Mouse (Mus musculus) cerebellum, postnatal 14 days (tissue): ENCODE measurements around the gene Mosmo.

ENCODE experiments used
- DNase-seq, 2 experiments: peaks; one replicate each; pipeline ENCODE4 v3.0.0; 2021; ENCODE audit warnings: mixed read lengths in 2 of 2

Gene Mosmo

GRCm38 (mm10) chr7:120677001-120677643 lies at the start of gene Mosmo:
Gene Mosmo (plus strand): TSS chr7:120677618.
- DNase-seq: peak; percentile 87

GRCm38 (mm10) chr7:120632518-120632917 lies 44.9 kb upstream of the Mosmo start:
- peak; percentile 9 to 13 for DNase-seq

DNA sequence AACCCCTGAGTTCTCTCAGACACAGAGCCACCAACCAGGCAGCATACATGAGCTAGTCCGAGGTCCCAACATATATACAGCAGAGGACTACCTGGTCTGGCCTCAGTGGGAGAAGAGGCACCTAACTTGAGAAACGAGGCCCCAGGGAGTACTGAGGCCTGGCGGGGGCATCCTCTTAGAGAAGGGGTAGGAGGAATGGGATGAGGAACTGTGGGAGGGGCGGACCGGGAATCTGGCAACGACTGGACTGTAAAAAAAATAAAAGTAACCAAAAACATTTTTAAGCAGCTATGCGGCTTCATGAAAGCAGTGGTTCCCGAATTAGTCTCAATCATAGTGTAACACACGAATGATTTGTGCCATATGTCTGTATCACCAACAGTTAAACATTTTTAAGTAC lies 43.1 kb upstream of the Mosmo start:
- no peak for DNase-seq

- DNase-seq: peak; percentile 89 to 90
These were observed 42.6 kb upstream of the Mosmo start, which contains the start of gene Uqcrc2 for GRCm38 (mm10) chr7:120634711-120635361. Gene Uqcrc2 (plus strand): TSS chr7:120635176.

GRCm38 (mm10) chr7:120635362-120635781 lies 42.0 kb upstream of the Mosmo start:
- DNase-seq: no peak

DNA sequence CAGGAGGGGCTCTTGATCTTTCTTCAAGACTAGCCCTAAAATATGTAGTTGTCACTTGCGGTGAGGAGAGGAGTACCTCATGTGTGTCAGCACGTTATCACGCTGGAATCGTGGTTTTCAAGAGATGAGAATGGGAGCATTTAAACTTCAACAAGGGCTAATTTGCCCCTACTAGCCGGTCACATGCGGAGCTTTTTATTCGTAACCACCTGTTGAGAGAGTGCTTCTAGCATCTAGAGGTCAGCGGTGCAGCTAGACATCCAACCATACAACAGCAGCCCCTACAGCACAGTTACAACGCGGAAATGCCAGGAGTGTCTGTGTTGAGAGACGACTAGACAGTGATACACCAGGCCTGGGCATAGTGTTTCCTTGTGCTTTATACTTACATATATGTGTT lies 41.6 kb upstream of the Mosmo start:
- peak; percentile 9 to 12 for DNase-seq

DNA sequence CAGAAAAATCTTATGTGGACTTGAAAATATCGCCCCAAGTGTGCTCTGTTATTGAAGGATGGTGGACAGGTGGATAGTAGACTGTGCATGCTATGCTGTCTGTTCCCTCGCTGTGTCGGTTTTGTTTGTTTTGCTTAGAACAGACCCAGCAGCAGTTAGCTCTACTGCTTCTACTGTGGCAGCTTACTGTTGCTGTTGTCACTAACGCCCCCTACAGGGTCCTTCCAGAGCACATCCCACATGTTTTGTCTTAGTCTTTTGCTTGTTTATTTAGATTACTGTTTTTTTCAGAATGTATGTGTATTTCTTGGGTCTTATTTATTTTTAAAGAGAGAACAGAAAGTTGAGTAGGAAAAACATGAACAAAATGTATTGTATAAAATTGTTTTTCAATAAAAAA lies 34.2 kb upstream of the Mosmo start:
- peak in 1 of 2 experiments; percentile 13 for DNase-seq

DNA sequence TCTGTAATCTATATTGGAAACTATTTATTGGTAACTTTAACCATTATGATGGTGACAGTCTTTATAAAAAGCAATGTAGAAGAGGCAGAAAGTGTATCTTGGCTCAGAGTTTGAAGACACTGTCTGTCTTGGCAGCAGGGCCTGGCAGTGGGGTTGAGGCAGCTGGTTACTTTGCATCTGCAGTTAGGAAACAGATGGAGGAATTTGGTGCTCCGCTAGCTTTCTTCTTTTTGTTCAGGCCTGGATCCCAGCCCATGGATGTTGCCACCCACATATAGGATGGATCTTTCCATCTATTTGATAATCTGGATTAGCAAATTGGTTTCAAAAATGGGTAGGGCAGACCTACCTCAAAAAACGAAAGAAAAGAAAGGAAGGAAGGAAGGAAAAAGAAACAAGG lies 29.6 kb upstream of the Mosmo start:
- no peak for DNase-seq

DNA sequence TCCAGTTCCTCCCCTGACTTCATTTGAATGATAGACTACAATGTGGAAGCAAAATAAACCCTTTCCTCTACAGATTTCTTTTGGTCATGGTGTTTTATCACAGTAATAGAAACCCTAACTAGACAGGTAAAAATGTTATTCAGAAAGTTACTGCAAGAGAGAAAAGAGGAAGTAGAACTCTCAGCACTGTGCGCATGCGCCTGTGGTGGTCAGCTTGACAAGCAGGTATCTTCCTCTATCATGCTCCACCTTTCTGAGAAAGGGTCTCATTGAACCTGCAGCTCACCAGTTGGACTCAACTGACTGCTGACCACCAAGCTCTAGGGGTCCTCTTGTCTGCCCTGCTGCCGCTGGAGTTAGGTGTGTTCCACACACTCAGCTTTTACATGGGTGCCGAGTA lies 15.3 kb upstream of the Mosmo start:
- DNase-seq: no peak

DNA sequence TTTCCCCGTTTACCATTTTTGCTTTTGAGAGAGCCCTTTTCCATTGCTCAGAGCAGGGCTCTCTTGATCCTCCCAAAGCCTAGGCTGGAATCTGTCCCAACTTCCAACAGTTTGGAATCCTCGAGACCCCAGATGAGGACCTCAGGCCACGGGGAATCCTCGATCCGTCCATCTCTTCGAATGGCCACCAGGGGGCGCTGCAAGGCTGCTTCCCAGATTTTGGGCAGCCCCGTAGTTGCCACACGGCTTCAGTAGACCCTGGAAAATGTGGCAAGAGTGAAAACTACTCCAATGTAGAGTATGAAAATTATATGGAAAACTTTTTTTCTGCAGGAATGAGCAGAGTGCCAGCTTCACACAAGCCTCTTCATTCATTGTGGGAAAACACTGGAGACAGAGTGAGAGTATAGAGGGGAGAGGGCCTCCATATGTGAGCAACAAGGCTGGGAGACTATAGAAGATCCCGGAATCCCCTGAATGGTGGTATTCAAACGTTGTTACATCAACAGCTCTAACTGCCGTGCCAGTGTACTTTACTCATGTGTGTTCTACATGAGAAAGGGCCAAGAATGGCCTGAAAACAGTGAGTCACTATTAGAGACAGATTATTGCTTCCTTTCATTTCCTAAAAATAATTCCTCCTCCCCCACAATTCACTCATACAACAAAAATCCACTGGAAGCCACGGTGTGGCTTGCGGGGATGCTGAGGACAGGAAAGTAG lies 7.1 kb upstream of the Mosmo start, which contains the start of gene Pdzd9:
Gene Pdzd9 (minus strand): TSS at position 191 of the 723 bp plus-strand sequence.
- DNase-seq: peak; percentile 88 to 91

- DNase-seq: no peak
These were observed 6.1 kb upstream of the Mosmo start for GRCm38 (mm10) chr7:120671271-120671670.

DNA sequence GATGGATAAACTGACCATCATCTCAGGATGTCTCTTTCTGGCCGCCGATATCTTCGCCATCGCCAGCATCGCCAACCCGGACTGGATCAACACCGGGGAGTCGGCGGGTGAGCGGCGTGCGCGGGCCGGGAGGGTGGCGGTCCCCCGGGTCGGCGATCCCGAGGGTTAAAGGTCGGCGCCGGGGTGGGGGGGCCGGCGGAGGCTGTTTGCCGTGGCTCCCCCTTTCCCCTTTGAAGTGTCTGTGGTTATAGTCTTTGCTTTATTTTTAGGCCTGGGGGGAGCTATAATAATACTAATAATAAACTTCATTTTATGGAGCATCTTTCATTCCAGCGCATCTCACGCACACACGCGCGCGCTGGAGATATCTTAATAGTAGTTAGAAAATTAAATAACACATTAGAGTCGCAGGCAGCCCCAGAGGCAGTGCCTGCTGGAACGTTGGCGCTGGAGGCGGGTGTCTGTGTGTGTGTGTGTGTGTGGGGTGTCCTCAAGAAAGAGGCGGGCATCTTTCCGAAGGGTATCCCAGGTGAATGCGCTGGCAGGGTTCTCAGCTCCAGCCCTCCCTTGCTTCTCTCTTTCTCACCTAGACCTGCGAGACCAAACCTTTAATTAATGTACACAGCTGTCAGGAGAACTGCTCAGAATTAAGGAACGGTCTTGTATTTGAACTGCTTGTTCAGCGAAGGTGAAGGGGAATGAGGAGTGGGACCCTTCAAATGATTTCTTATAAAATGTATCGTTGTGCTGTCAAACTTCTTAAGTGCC lies 530 bp downstream of the Mosmo start:
- peak; percentile 57 to 64 for DNase-seq

- no peak for DNase-seq
These were observed 1.6 kb downstream of the Mosmo start for GRCm38 (mm10) chr7:120679023-120679422.

DNA sequence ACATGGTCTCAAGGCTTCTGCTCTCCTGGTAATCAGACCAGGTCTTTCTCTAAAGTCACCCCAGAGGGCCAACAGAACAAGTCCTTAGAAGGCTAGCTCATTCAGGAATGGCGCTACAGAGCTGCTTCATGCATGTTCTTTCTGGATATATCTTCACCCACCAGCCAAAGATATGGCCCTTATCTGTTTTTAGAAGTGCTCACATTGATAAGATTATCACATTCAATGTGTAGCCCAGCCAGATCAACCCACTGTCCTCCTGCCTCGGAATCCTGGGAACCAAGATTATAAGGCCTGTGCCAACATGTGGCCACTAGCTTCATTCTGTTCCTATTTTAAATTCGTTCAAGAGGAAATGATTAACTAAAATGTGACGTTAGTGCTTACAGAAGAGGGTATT lies 4.6 kb downstream of the Mosmo start:
- no peak for DNase-seq

DNA sequence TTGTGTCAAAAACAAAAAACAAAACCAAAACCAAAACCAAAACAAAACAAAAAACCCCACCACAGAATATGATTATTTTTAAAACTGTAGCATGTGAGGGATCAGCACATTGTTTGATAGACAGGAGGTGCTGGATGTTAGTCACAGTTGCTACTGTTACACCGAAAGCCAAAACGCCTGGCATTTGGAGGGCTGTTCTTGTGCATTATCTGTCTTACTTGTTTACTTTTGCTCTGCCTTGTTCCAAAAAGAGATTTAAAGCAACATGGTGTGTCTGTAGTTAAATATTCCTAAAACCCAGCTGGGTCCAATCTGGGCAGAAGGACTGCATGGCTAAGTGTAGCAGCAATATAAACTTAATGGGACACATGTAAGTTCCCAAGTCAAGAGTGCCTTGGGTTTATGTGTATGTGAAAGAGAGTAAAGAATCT lies 7.3 kb downstream of the Mosmo start:
- no peak for DNase-seq

- no peak for DNase-seq
These were observed 7.8 kb downstream of the Mosmo start for GRCm38 (mm10) chr7:120685227-120685626.

- peak in 1 of 2 experiments; percentile 40 for DNase-seq
These were observed 13.2 kb downstream of the Mosmo start for GRCm38 (mm10) chr7:120690634-120691033.

DNA sequence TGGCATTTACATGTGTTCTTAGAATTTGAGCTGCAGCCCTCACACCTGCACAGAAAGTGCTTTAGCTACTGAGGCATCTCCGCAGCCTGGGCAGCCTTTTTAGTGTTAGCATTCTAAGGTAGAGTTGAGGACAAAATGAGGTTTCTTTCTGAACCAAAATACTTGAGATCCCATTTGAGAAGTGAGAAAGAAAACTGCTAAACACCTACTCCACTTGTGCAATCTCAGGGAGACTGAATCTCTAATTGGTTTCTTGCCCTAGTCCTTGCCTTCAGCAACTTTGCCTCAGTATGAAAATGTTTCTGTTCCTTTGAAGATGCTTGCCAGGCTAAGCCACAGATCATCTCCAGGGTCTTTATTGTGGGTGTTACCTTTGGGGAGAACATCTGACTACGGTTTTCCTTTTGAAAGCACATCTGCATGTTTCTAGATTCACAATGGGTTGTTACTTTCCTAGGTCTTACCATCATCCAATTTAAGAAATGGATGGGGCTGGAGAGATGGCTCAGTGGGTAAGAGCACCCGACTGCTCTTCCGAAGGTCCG lies 16.5 kb downstream of the Mosmo start:
- DNase-seq: no peak

DNA sequence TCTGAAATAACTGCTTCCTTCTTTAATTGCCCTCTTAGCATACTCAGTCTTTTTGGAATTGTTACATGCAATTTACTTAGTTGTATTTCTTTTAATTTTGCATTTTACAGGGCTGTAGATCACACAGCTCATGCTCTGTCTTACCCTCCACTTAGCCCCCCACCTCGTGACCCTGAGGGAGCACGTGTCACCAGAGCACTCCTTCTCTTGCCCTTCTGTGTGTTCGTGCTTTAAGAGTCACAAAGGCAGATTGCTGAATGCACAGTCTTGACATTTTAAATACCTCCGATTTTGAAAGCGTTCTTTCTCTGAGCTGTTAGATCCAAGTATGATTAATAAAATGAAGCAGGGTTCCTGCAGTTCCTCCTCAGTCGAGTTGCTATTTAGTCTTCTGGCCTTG lies 17.8 kb downstream of the Mosmo start:
- no peak for DNase-seq

DNA sequence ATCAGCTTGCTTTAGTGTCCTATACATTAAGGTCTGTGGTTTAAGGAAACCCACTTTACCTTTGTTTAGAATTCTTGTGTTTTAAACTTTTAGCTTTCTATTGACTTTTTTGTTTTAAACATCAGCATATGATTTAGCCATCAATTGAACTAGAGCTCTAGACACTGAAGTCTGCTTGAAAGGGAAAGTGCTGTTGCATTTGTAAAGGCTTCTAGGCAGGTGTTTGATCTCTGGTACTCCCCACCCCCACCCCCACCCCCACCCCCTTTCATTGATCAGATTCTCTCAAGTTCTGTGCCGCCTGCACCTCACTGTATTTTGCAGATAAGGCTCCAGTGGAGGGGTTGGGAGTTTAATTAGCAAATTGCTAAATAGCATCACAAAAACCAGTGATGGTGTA lies 18.2 kb downstream of the Mosmo start:
- DNase-seq: no peak

DNA sequence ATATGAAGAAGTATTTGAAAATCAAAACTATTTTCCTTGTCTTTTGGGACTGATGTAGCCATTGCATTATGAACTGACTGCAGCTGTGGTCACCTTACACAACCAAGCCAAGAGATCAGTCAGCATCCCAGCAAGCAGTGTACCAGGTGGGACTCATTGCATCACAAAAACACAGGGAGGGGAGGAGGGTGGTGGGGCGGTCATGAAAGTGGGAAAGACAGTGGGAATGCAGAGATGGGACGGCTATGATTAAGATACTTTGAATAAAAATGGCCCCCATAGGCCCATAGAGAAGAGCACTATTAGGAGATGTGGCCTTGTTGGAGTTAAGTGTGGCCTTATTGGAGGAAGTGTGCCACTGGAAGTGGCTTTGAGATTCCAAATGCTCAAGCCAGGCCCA lies 18.9 kb downstream of the Mosmo start:
- no peak for DNase-seq

DNA sequence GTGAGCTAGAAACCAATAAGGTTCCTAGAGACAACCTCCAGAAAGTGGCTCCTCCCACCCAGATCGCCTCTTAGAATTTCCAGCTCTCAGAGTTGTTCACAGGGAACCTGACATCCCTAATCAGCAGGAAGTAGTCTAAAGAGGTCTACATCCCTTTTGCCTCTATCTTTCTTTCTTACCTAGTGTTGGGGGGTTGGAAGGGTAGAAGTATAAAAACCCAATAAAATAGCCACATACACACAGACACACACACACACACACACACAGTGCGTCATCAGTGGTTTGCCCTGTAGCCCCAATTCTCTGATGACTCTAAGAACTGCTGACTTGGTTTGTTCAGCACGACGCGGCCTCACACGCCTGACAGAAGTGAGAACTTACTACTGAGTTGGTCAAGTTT lies 22.2 kb downstream of the Mosmo start:
- no peak for DNase-seq

DNA sequence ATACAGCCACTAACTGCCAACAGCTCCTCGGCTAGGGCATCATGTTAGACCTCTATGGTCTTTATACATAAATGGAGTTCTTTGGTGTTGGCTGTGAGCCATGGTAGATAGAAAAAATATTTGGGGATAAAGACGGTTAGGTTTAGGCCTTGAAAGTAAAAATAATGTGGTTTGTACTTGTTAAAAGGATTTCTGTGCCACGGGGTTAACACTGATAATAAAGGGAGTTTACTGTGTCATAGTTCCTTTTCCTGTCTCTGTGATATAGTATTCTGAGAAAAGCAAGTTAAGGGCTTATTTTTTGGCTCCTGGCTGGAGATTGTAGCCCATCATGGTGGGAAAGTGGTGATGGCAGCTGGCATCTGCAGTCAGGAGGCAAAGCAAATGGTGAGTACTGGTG lies 26.5 kb downstream of the Mosmo start:
- DNase-seq: no peak
